Mouse (Mus musculus): Measurements from ENCODE around the gene Bbs1. TPM values are rescaled to one million over a fixed set of nuclear protein-coding genes. Genes with fewer than 3 reads are reported as not detected.

Gene Bbs1
- polyA plus RNA-seq, 1 experiment from 2014 or later, result 4.2 TPM

- ATAC-seq (ENCODE audit: low read depth), result no peak
- H3K36me3 ChIP-seq (ENCODE audit: control insufficient read depth, insufficient read depth, low read length), result no peaks in the 10 kb centered on the region
- WGBS, result 27% methylated on average over 7 of the region's 7 CpGs
- no peak overlapping the region for H3K27ac ChIP-seq (ENCODE audit: low read length)
- no peak overlapping the region for H3K9ac ChIP-seq (ENCODE audit: low read length)
- H3K4me3 ChIP-seq (ENCODE audit: low read length), result no peak overlapping the region
- no peaks in the 10 kb centered on the region for H3K27me3 ChIP-seq (ENCODE audit: control insufficient read depth, insufficient read depth, low read depth, low read length)
- no peak overlapping the region for H3K4me2 ChIP-seq (ENCODE audit: low read depth, low read length)
- H3K9me3 ChIP-seq (ENCODE audit: control insufficient read depth, low read length), result no peaks in the 10 kb centered on the region
- H3K4me1 ChIP-seq (replicated peaks; ENCODE audit: control insufficient read depth, insufficient read depth, low read length), result no peaks in the 10 kb centered on the region
Measured at GRCm38 (mm10) chr19:4847490-4847889, 58.9 kb downstream of the Bbs1 start.

GRCm38 (mm10) chr19:4845846-4846245, 60.6 kb downstream of the Bbs1 start:
- H3K27me3 ChIP-seq (ENCODE audit: control insufficient read depth, insufficient read depth, low read depth, low read length), result no peaks in the 10 kb centered on the region; the same call in 1 of the 2 replicates
- H3K9me3 ChIP-seq (ENCODE audit: control insufficient read depth, low read length), result no peaks in the 10 kb centered on the region
- H3K4me3 ChIP-seq (ENCODE audit: low read length), result no peak overlapping the region
- no peak for ATAC-seq (ENCODE audit: low read depth)
- H3K4me1 ChIP-seq (replicated peaks; ENCODE audit: control insufficient read depth, insufficient read depth, low read length), result no peaks in the 10 kb centered on the region
- WGBS, result 41% methylated on average over 2 of the region's 2 CpGs
- H3K36me3 ChIP-seq (ENCODE audit: control insufficient read depth, insufficient read depth, low read length), result no peaks in the 10 kb centered on the region
- H3K27ac ChIP-seq (ENCODE audit: low read length), result no peak overlapping the region
- no peak overlapping the region for H3K4me2 ChIP-seq (ENCODE audit: low read depth, low read length)
- no peak overlapping the region for H3K9ac ChIP-seq (ENCODE audit: low read length)

DNA sequence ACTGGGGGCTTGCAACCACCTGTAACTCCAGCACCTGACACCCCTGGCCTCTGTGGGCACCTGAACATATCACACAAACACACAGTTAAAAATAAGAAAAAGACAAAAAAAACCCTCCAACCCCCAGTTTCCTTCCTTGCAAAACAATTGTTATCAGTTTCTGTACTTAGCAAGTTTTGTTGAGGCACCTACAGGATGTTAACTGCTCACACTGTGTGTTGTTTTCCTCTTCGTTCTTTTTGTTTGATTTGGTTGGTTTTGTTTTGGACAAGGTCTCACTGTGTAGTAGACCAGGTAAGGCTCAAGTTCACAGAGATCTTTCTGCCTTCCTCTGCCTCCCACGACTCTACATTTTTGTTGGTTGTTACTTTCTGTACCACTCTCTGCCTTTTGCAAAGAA, 63.8 kb downstream of the Bbs1 start:
- H3K4me3 ChIP-seq (ENCODE audit: low read length), result no peak overlapping the region
- H3K27ac ChIP-seq (ENCODE audit: low read length), result no peak overlapping the region
- H3K27me3 ChIP-seq (ENCODE audit: control insufficient read depth, insufficient read depth, low read depth, low read length), result peaks cover 12% of the 10 kb centered on the region
- no peak overlapping the region for H3K4me2 ChIP-seq (ENCODE audit: low read depth, low read length)
- H3K4me1 ChIP-seq (replicated peaks; ENCODE audit: control insufficient read depth, insufficient read depth, low read length), result peaks cover 14% of the 10 kb centered on the region
- no peaks in the 10 kb centered on the region for H3K9me3 ChIP-seq (ENCODE audit: control insufficient read depth, low read length)
- 60% methylated on average over 2 of the region's 2 CpGs for WGBS
- no peaks in the 10 kb centered on the region for H3K36me3 ChIP-seq (ENCODE audit: control insufficient read depth, insufficient read depth, low read length)
- no peak for ATAC-seq (ENCODE audit: low read depth)
- no peak overlapping the region for H3K9ac ChIP-seq (ENCODE audit: low read length)

DNA sequence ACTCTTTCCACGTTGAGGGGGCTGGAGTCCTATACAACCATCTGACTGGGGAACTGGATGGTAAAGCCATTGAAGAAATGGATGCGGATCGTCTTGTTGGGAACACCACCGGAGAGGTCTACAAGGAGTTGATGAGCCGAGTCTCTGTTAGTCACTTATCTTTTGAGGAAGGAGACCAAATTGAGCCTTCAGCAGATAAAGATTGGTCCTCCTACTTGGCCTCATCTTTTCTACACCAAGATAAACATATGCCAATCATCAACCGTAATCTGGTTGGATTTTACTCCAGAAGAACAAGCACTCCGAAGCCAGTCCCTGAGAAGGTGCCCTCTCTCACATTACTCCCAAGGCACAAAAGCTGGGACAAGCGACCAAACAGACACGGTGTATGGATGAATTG, 65.6 kb downstream of the Bbs1 start:
- peaks cover 14% of the 10 kb centered on the region for H3K4me1 ChIP-seq (replicated peaks; ENCODE audit: control insufficient read depth, insufficient read depth, low read length)
- H3K4me2 ChIP-seq (ENCODE audit: low read depth, low read length), result no peak overlapping the region
- no peak overlapping the region for H3K4me3 ChIP-seq (ENCODE audit: low read length)
- H3K27me3 ChIP-seq (ENCODE audit: control insufficient read depth, insufficient read depth, low read depth, low read length), result peaks cover 12% of the 10 kb centered on the region
- 82% methylated on average over 9 of the region's 9 CpGs for WGBS
- H3K36me3 ChIP-seq (ENCODE audit: control insufficient read depth, insufficient read depth, low read length), result no peaks in the 10 kb centered on the region
- no peak overlapping the region for H3K27ac ChIP-seq (ENCODE audit: low read length)
- ATAC-seq (ENCODE audit: low read depth), result no peak
- H3K9me3 ChIP-seq (ENCODE audit: control insufficient read depth, low read length), result no peaks in the 10 kb centered on the region
- no peak overlapping the region for H3K9ac ChIP-seq (ENCODE audit: low read length)

- Histone ChIP-seq H3K36me3 (ENCODE audit: control insufficient read depth, insufficient read depth, low read length) (no peaks in the 10 kb centered on the region), H3K27ac (ENCODE audit: low read length) (0 out of 2 replicates have a peak within 1 kb of the TSS, but pooled peaks have one; percentile 27), H3K4me2 (ENCODE audit: low read depth, low read length) (peak within 1 kb of the TSS; percentile 98), H3K4me1 (replicated peaks; ENCODE audit: control insufficient read depth, insufficient read depth, low read length) (peaks cover 14% of the 10 kb centered on the region), H3K27me3 (ENCODE audit: control insufficient read depth, insufficient read depth, low read depth, low read length) (peaks cover 12% of the 10 kb centered on the region), H3K4me3 (ENCODE audit: low read length) (peak within 1 kb of the TSS; percentile 76), H3K9ac (ENCODE audit: low read length) (peak within 1 kb of the TSS; percentile 84), H3K9me3 (ENCODE audit: control insufficient read depth, low read length) (no peaks in the 10 kb centered on the region)
- ATAC-seq (ENCODE audit: low read depth), result peak; percentile 99
- WGBS, result under 1% methylated on average over 25 of the region's 25 CpGs
Measured at GRCm38 (mm10) chr19:4839149-4839548, 67.3 kb downstream of the Bbs1 start, which contains the start of the genes Ccs and Ccdc87. Gene Ccs (minus strand): TSS chr19:4839332. Gene Ccdc87 (plus strand): TSS chr19:4839366.

- H3K27me3 ChIP-seq (ENCODE audit: control insufficient read depth, insufficient read depth, low read depth, low read length), result peaks cover 12% of the 10 kb centered on the region
- H3K9me3 ChIP-seq (ENCODE audit: control insufficient read depth, low read length), result no peaks in the 10 kb centered on the region
- peak overlapping the region; percentile 76 for H3K4me3 ChIP-seq (ENCODE audit: low read length)
- 0 out of 2 replicates have a peak overlapping the region, but pooled peaks have one; percentile 27 for H3K27ac ChIP-seq (ENCODE audit: low read length)
- 26% methylated on average over 10 of the region's 10 CpGs for WGBS
- H3K4me2 ChIP-seq (ENCODE audit: low read depth, low read length), result peak overlapping the region; percentile 98
- no peaks in the 10 kb centered on the region for H3K36me3 ChIP-seq (ENCODE audit: control insufficient read depth, insufficient read depth, low read length)
- ATAC-seq (ENCODE audit: low read depth), result peak; percentile 43; the same call in 1 of the 2 replicates
- peak overlapping the region; percentile 84 for H3K9ac ChIP-seq (ENCODE audit: low read length)
- peaks cover 14% of the 10 kb centered on the region for H3K4me1 ChIP-seq (replicated peaks; ENCODE audit: control insufficient read depth, insufficient read depth, low read length)
Measured at GRCm38 (mm10) chr19:4838526-4839140, 67.8 kb downstream of the Bbs1 start.

GRCm38 (mm10) chr19:4837049-4837448, 69.4 kb downstream of the Bbs1 start:
- no peak for ATAC-seq (ENCODE audit: low read depth)
- 91% methylated on average over 6 of the region's 6 CpGs for WGBS
- peaks cover 12% of the 10 kb centered on the region for H3K27me3 ChIP-seq (ENCODE audit: control insufficient read depth, insufficient read depth, low read depth, low read length)

More at GRCm38 (mm10) chr19:4837049-4837448, 69.4 kb downstream of the Bbs1 start:
- H3K9me3 ChIP-seq (ENCODE audit: control insufficient read depth, low read length), result no peaks in the 10 kb centered on the region
- H3K4me2 ChIP-seq (ENCODE audit: low read depth, low read length), result no peak overlapping the region
- H3K36me3 ChIP-seq (ENCODE audit: control insufficient read depth, insufficient read depth, low read length), result peaks cover 3% of the 10 kb centered on the region; the same call in 1 of the 2 replicates
- H3K4me1 ChIP-seq (replicated peaks; ENCODE audit: control insufficient read depth, insufficient read depth, low read length), result peaks cover 14% of the 10 kb centered on the region
- no peak overlapping the region for H3K27ac ChIP-seq (ENCODE audit: low read length)
- no peak overlapping the region for H3K4me3 ChIP-seq (ENCODE audit: low read length)
- no peak overlapping the region for H3K9ac ChIP-seq (ENCODE audit: low read length)

Other genes with a start within 250 kb of the Bbs1 start
- gene Gm960, start 208.0 kb downstream of the Bbs1 start, polyA plus RNA-seq (2015; fragmentation: Nextera tagmentation; extraction: Ambion mirVana), result 2.5 and 3.3 TPM in 2 replicates
- gene Sptbn2, start 195.5 kb downstream of the Bbs1 start, polyA plus RNA-seq (2015; fragmentation: Nextera tagmentation; extraction: Ambion mirVana), result 1.0 and 1.4 TPM in 2 replicates
- 57.6 and 58.7 TPM in 2 replicates for gene Rbm4b, start 150.1 kb downstream of the Bbs1 start, polyA plus RNA-seq (2015; fragmentation: Nextera tagmentation; extraction: Ambion mirVana)
- 52.2 and 55.1 TPM in 2 replicates for gene Rbm4, start 112.7 kb downstream of the Bbs1 start, polyA plus RNA-seq (2015; fragmentation: Nextera tagmentation; extraction: Ambion mirVana)
- gene Gm21992, start 95.0 kb downstream of the Bbs1 start, polyA plus RNA-seq (2015; fragmentation: Nextera tagmentation; extraction: Ambion mirVana), result 25.7 and 30.9 TPM in 2 replicates
- gene Rbm14, start 95.0 kb downstream of the Bbs1 start, polyA plus RNA-seq (2015; fragmentation: Nextera tagmentation; extraction: Ambion mirVana), result 82.4 and 88.6 TPM in 2 replicates
- gene Ccs, start 67.3 kb downstream of the Bbs1 start, polyA plus RNA-seq (2015; fragmentation: Nextera tagmentation; extraction: Ambion mirVana), result 53.7 and 60.1 TPM in 2 replicates
- 0.65 and 0.72 TPM in 2 replicates for gene Ccdc87, start 67.3 kb downstream of the Bbs1 start, polyA plus RNA-seq (2015; fragmentation: Nextera tagmentation; extraction: Ambion mirVana)
- gene Ctsf, start 51.5 kb downstream of the Bbs1 start, polyA plus RNA-seq (2015; fragmentation: Nextera tagmentation; extraction: Ambion mirVana), result 23.5 and 26.6 TPM in 2 replicates
- gene Actn3, start 28.7 kb downstream of the Bbs1 start, polyA plus RNA-seq (2015; fragmentation: Nextera tagmentation; extraction: Ambion mirVana), result 2.1 and 5.0 TPM in 2 replicates
- 8.3 and 9.4 TPM in 2 replicates for gene Zdhhc24, start 28.0 kb downstream of the Bbs1 start, polyA plus RNA-seq (2015; fragmentation: Nextera tagmentation; extraction: Ambion mirVana)
- gene Dpp3, start 21.7 kb upstream of the Bbs1 start, polyA plus RNA-seq (2015; fragmentation: Nextera tagmentation; extraction: Ambion mirVana), result 94.6 and 95.1 TPM in 2 replicates
- 1.9 and 2.1 TPM in 2 replicates for gene Peli3, start 36.5 kb upstream of the Bbs1 start, polyA plus RNA-seq (2015; fragmentation: Nextera tagmentation; extraction: Ambion mirVana)
- 90.6 and 93.4 TPM in 2 replicates for gene Mrpl11, start 55.5 kb upstream of the Bbs1 start, polyA plus RNA-seq (2015; fragmentation: Nextera tagmentation; extraction: Ambion mirVana)
- gene Npas4, start 83.7 kb upstream of the Bbs1 start, polyA plus RNA-seq (2015; fragmentation: Nextera tagmentation; extraction: Ambion mirVana), result 0.09 TPM in 1 of 2 replicates, not detected in the other
- gene Slc29a2, start 117.2 kb upstream of the Bbs1 start, polyA plus RNA-seq (2015; fragmentation: Nextera tagmentation; extraction: Ambion mirVana), result 2.7 and 3.6 TPM in 2 replicates
- gene B4gat1, start 132.2 kb upstream of the Bbs1 start, polyA plus RNA-seq (2015; fragmentation: Nextera tagmentation; extraction: Ambion mirVana), result 47.6 and 49.4 TPM in 2 replicates
- 2.5 and 3.5 TPM in 2 replicates for gene AC124502.3, start 132.3 kb upstream of the Bbs1 start, polyA plus RNA-seq (2015; fragmentation: Nextera tagmentation; extraction: Ambion mirVana)
- 41.6 and 45.0 TPM in 2 replicates for gene Brms1, start 134.7 kb upstream of the Bbs1 start, polyA plus RNA-seq (2015; fragmentation: Nextera tagmentation; extraction: Ambion mirVana)
- gene Rin1, start 143.9 kb upstream of the Bbs1 start, polyA plus RNA-seq (2015; fragmentation: Nextera tagmentation; extraction: Ambion mirVana), result 3.7 and 4.2 TPM in 2 replicates
- gene Cd248, start 161.4 kb upstream of the Bbs1 start, polyA plus RNA-seq (2015; fragmentation: Nextera tagmentation; extraction: Ambion mirVana), result 69.1 and 80.6 TPM in 2 replicates
- gene Tmem151a, start 178.9 kb upstream of the Bbs1 start, polyA plus RNA-seq (2015; fragmentation: Nextera tagmentation; extraction: Ambion mirVana), result 3.6 and 3.8 TPM in 2 replicates
- 95.3 and 101 TPM in 2 replicates for gene Yif1a, start 181.9 kb upstream of the Bbs1 start, polyA plus RNA-seq (2015; fragmentation: Nextera tagmentation; extraction: Ambion mirVana)
- gene Cnih2, start 191.9 kb upstream of the Bbs1 start, polyA plus RNA-seq (2015; fragmentation: Nextera tagmentation; extraction: Ambion mirVana), result 5.6 and 7.0 TPM in 2 replicates
- gene Rab1b, start 200.4 kb upstream of the Bbs1 start, polyA plus RNA-seq (2015; fragmentation: Nextera tagmentation; extraction: Ambion mirVana), result 289 and 295 TPM in 2 replicates
- gene Klc2, start 211.9 kb upstream of the Bbs1 start, polyA plus RNA-seq (2015; fragmentation: Nextera tagmentation; extraction: Ambion mirVana), result 14.6 and 17.0 TPM in 2 replicates

Data from lung, embryonic 16.5 days (tissue).